Mouse (Mus musculus) lung, adult 2 months (tissue): ENCODE data around the gene Spocd1.

Source experiments
- CTCF ChIP-seq: fragments of 200-500 bp; IDR thresholded peaks from 2 replicates; pipeline ENCODE4 v1.5.1; 2011; ENCODE audit warnings: mild to moderate bottlenecking, low read length, control low read depth; ENCODE audit not compliant: insufficient read depth
- POLR2A ChIP-seq: fragments of 200-500 bp; IDR thresholded peaks from 2 replicates; pipeline ENCODE4 v1.6.1; 2011; ENCODE audit warnings: low read depth, mild to moderate bottlenecking, control low read depth, low read length, borderline replicate concordance; ENCODE audit errors: extremely low read depth

- TF ChIP-seq POLR2A (no peak), CTCF (no peak)
Measured at GRCm38 (mm10) chr4:129985671-129986441, 56.8 kb downstream of the Spocd1 start.
